Mouse (Mus musculus) urinary bladder, adult 2 months (tissue): ENCODE results near the gene Rrn3. TPM values are rescaled to one million over a fixed set of nuclear protein-coding genes. Genes with fewer than 3 reads are reported as not detected.
"Not testable (repeated sequence)": the region's sequence is repeated elsewhere in the genome, so short reads cannot be mapped to it uniquely, and the experiment has no call there.

Source experiments
- DNase-seq: peaks from one replicate; pipeline ENCODE4 v3.0.0; 2022; ENCODE audit warnings: low spot score
- polyA plus RNA-seq: library from polyadenylated mRNA; depleted of rRNA; stranded (reverse); fragments of >200 nt; gene quantifications from 2 replicates; pipeline ENCODE4 v1.2.3, GENCODE M21; 2012

Rrn3 gene
- polyA plus RNA-seq, 1 experiment: 21.9 TPM

GRCm38 (mm10) chr16:13785932-13786331, 5.4 kb downstream of the Rrn3 start:
- DNase-seq: no peak

GRCm38 (mm10) chr16:13793441-13793840, 12.9 kb downstream of the Rrn3 start:
- DNase-seq: not testable (repeated sequence)

- DNase-seq: no peak
Observed at GRCm38 (mm10) chr16:13796746-13797175, 16.3 kb downstream of the Rrn3 start.

- DNase-seq: no peak
Observed at GRCm38 (mm10) chr16:13801231-13801630, 20.7 kb downstream of the Rrn3 start.

- no peak for DNase-seq
Observed at GRCm38 (mm10) chr16:13804666-13805065, 24.2 kb downstream of the Rrn3 start.

GRCm38 (mm10) chr16:13807616-13808015, 27.1 kb downstream of the Rrn3 start:
- no peak for DNase-seq

- DNase-seq: no peak
Observed at GRCm38 (mm10) chr16:13808410-13808809, 27.9 kb downstream of the Rrn3 start.

- no peak for DNase-seq
Observed at GRCm38 (mm10) chr16:13812152-13812551, 31.6 kb downstream of the Rrn3 start.

- DNase-seq: no peak
Observed at GRCm38 (mm10) chr16:13813200-13813599, 32.7 kb downstream of the Rrn3 start.

- peak; percentile 94 for DNase-seq
Observed at GRCm38 (mm10) chr16:13818560-13819393, 38.3 kb downstream of the Rrn3 start, which contains the start of gene Ntan1. Gene Ntan1 (plus strand): TSS chr16:13818845.

GRCm38 (mm10) chr16:13819394-13819743, 38.9 kb downstream of the Rrn3 start:
- no peak for DNase-seq

GRCm38 (mm10) chr16:13819806-13820500, 39.4 kb downstream of the Rrn3 start:
- no peak for DNase-seq

GRCm38 (mm10) chr16:13820771-13821170, 40.3 kb downstream of the Rrn3 start:
- DNase-seq: no peak

GRCm38 (mm10) chr16:13825781-13826490, 45.4 kb downstream of the Rrn3 start:
- no peak for DNase-seq

- no peak for DNase-seq
Observed at GRCm38 (mm10) chr16:13826511-13826910, 46.0 kb downstream of the Rrn3 start.

- DNase-seq: no peak
Observed at GRCm38 (mm10) chr16:13830444-13830843, 49.9 kb downstream of the Rrn3 start.

GRCm38 (mm10) chr16:13831606-13832005, 51.1 kb downstream of the Rrn3 start:
- DNase-seq: peak; percentile 9

- DNase-seq: no peak
Observed at GRCm38 (mm10) chr16:13834382-13834781, 53.9 kb downstream of the Rrn3 start.

GRCm38 (mm10) chr16:13840056-13840455, 59.5 kb downstream of the Rrn3 start:
- DNase-seq: no peak

- DNase-seq: no peak
Observed at GRCm38 (mm10) chr16:13840956-13841355, 60.4 kb downstream of the Rrn3 start.

- no peak for DNase-seq
Observed at GRCm38 (mm10) chr16:13845031-13845430, 64.5 kb downstream of the Rrn3 start.

- DNase-seq: no peak
Observed at GRCm38 (mm10) chr16:13846675-13847074, 66.2 kb downstream of the Rrn3 start.
